Mouse (Mus musculus): ENCODE results near the gene Olfr68. TPM values are rescaled to one million over a fixed set of nuclear protein-coding genes. Genes with fewer than 3 reads are reported as not detected.

Gene Olfr68
- polyA plus RNA-seq, 1 experiment from 2014 or later: not detected

Other genes starting within 250 kb of the Olfr68 start
- not detected in 2 replicates for gene Olfr612, start 237.0 kb downstream of the Olfr68 start, polyA plus RNA-seq (2014; fragmentation: Nextera tagmentation; extraction: Ambion mirVana)
- not detected in 2 replicates for gene Olfr613, start 231.6 kb downstream of the Olfr68 start, polyA plus RNA-seq (2014; fragmentation: Nextera tagmentation; extraction: Ambion mirVana)
- not detected in 2 replicates for gene Olfr615, start 223.6 kb downstream of the Olfr68 start, polyA plus RNA-seq (2014; fragmentation: Nextera tagmentation; extraction: Ambion mirVana)
- not detected in 2 replicates for gene Olfr616, start 210.6 kb downstream of the Olfr68 start, polyA plus RNA-seq (2014; fragmentation: Nextera tagmentation; extraction: Ambion mirVana)
- not detected in 2 replicates for gene Olfr617, start 206.6 kb downstream of the Olfr68 start, polyA plus RNA-seq (2014; fragmentation: Nextera tagmentation; extraction: Ambion mirVana)
- not detected in 2 replicates for gene Olfr618, start 189.6 kb downstream of the Olfr68 start, polyA plus RNA-seq (2014; fragmentation: Nextera tagmentation; extraction: Ambion mirVana)
- gene Olfr619, start 179.1 kb downstream of the Olfr68 start, polyA plus RNA-seq (2014; fragmentation: Nextera tagmentation; extraction: Ambion mirVana): not detected in 2 replicates
- not detected in 2 replicates for gene Olfr620, start 167.2 kb downstream of the Olfr68 start, polyA plus RNA-seq (2014; fragmentation: Nextera tagmentation; extraction: Ambion mirVana)
- gene Olfr622, start 137.0 kb downstream of the Olfr68 start, polyA plus RNA-seq (2014; fragmentation: Nextera tagmentation; extraction: Ambion mirVana): not detected in 2 replicates
- gene Olfr623, start 116.0 kb downstream of the Olfr68 start, polyA plus RNA-seq (2014; fragmentation: Nextera tagmentation; extraction: Ambion mirVana): not detected in 2 replicates
- 0.04 TPM in 2 replicates for gene Olfr624, start 108.5 kb downstream of the Olfr68 start, polyA plus RNA-seq (2014; fragmentation: Nextera tagmentation; extraction: Ambion mirVana)
- not detected in 2 replicates for gene Olfr625-ps1, start 97.0 kb downstream of the Olfr68 start, polyA plus RNA-seq (2014; fragmentation: Nextera tagmentation; extraction: Ambion mirVana)
- not detected in 2 replicates for gene Olfr243, start 65.0 kb downstream of the Olfr68 start, polyA plus RNA-seq (2014; fragmentation: Nextera tagmentation; extraction: Ambion mirVana)
- not detected in 2 replicates for gene Olfr628, start 49.3 kb downstream of the Olfr68 start, polyA plus RNA-seq (2014; fragmentation: Nextera tagmentation; extraction: Ambion mirVana)
- not detected in 2 replicates for gene Olfr629, start 34.8 kb downstream of the Olfr68 start, polyA plus RNA-seq (2014; fragmentation: Nextera tagmentation; extraction: Ambion mirVana)
- gene Olfr630, start 22.4 kb downstream of the Olfr68 start, polyA plus RNA-seq (2014; fragmentation: Nextera tagmentation; extraction: Ambion mirVana): not detected in 2 replicates
- gene Olfr69, start 8.1 kb downstream of the Olfr68 start, polyA plus RNA-seq (2014; fragmentation: Nextera tagmentation; extraction: Ambion mirVana): not detected in 2 replicates
- not detected in 2 replicates for gene Olfr67, start 12.1 kb upstream of the Olfr68 start, polyA plus RNA-seq (2014; fragmentation: Nextera tagmentation; extraction: Ambion mirVana)
- 601 and 630 TPM in 2 replicates for gene Hbb-bt, start 34.3 kb upstream of the Olfr68 start, polyA plus RNA-seq (2014; fragmentation: Nextera tagmentation; extraction: Ambion mirVana)
- gene Hbb-bs, start 48.4 kb upstream of the Olfr68 start, polyA plus RNA-seq (2014; fragmentation: Nextera tagmentation; extraction: Ambion mirVana): 191 and 252 TPM in 2 replicates
- not detected in 2 replicates for gene Hbb-bh2, start 60.8 kb upstream of the Olfr68 start, polyA plus RNA-seq (2014; fragmentation: Nextera tagmentation; extraction: Ambion mirVana)
- gene Hbb-bh1, start 63.5 kb upstream of the Olfr68 start, polyA plus RNA-seq (2014; fragmentation: Nextera tagmentation; extraction: Ambion mirVana): 2,034 and 2,085 TPM in 2 replicates
- 8,929 and 9,080 TPM in 2 replicates for gene Hbb-y, start 73.5 kb upstream of the Olfr68 start, polyA plus RNA-seq (2014; fragmentation: Nextera tagmentation; extraction: Ambion mirVana)
- gene Olfr66, start 106.6 kb upstream of the Olfr68 start, polyA plus RNA-seq (2014; fragmentation: Nextera tagmentation; extraction: Ambion mirVana): not detected in 2 replicates
- gene Olfr64, start 114.8 kb upstream of the Olfr68 start, polyA plus RNA-seq (2014; fragmentation: Nextera tagmentation; extraction: Ambion mirVana): not detected in 2 replicates
- not detected in 2 replicates for gene Olfr65, start 123.8 kb upstream of the Olfr68 start, polyA plus RNA-seq (2014; fragmentation: Nextera tagmentation; extraction: Ambion mirVana)
- gene Olfr631, start 149.1 kb upstream of the Olfr68 start, polyA plus RNA-seq (2014; fragmentation: Nextera tagmentation; extraction: Ambion mirVana): not detected in 2 replicates
- not detected in 2 replicates for gene Olfr632, start 154.6 kb upstream of the Olfr68 start, polyA plus RNA-seq (2014; fragmentation: Nextera tagmentation; extraction: Ambion mirVana)
- not detected in 2 replicates for gene Olfr633, start 164.7 kb upstream of the Olfr68 start, polyA plus RNA-seq (2014; fragmentation: Nextera tagmentation; extraction: Ambion mirVana)
- gene Olfr635, start 191.5 kb upstream of the Olfr68 start, polyA plus RNA-seq (2014; fragmentation: Nextera tagmentation; extraction: Ambion mirVana): not detected in 2 replicates
- gene Olfr638, start 219.0 kb upstream of the Olfr68 start, polyA plus RNA-seq (2014; fragmentation: Nextera tagmentation; extraction: Ambion mirVana): not detected in 2 replicates
- gene Olfr639, start 237.6 kb upstream of the Olfr68 start, polyA plus RNA-seq (2014; fragmentation: Nextera tagmentation; extraction: Ambion mirVana): not detected in 2 replicates
- not detected in 2 replicates for gene Olfr640, start 245.9 kb upstream of the Olfr68 start, polyA plus RNA-seq (2014; fragmentation: Nextera tagmentation; extraction: Ambion mirVana)

Data from neural tube, embryonic 11.5 days (tissue).